Mouse (Mus musculus) MEL (cell line): ENCODE measurements around the gene Crim1. TPM values are rescaled to one million over a fixed set of nuclear protein-coding genes. Genes with fewer than 3 reads are reported as not detected.

Source experiments
- DNase-seq: peaks from one replicate; pipeline ENCODE4 v3.0.0; 2011; ENCODE audit warnings: low read depth, low spot score
- H3K27ac ChIP-seq: 2 replicates; pipeline ENCODE4 v1.5.1; 2012; ENCODE audit warnings: low read depth, mild to moderate bottlenecking, control low read depth, low read length, moderate library complexity; ENCODE audit not compliant: control insufficient read depth
- H3K27me3 ChIP-seq, 2 experiments: fragments of 150-350 bp in 1 of 2; sonication (generic) in 1 of 2; 2 replicates each; pipeline ENCODE4 v1.6.1; 2012; ENCODE audit warnings: low read length in 2 of 2, mild to moderate bottlenecking in 2 of 2, improper control_type of control experiment in 1 of 2, moderate library complexity in 1 of 2; ENCODE audit not compliant: insufficient read depth in 2 of 2, control insufficient read depth in 1 of 2
- H3K36me3 ChIP-seq, 2 experiments: 2 replicates each; pipeline ENCODE4 v1.6.1; 2012 to 2014; ENCODE audit warnings: low read length in 2 of 2, improper control_type of control experiment in 1 of 2, inconsistent platforms in 1 of 2, mild to moderate bottlenecking in 1 of 2; ENCODE audit not compliant: insufficient read depth in 2 of 2, control insufficient read depth in 1 of 2
- H3K4me1 ChIP-seq, 2 experiments: fragments of 150-350 bp in 1 of 2; sonication (generic) in 1 of 2; 2 replicates each; pipeline ENCODE4 v1.6.1; 2012; ENCODE audit warnings: low read length in 2 of 2, improper control_type of control experiment in 1 of 2, mild to moderate bottlenecking in 1 of 2; ENCODE audit not compliant: insufficient read depth in 2 of 2, control insufficient read depth in 1 of 2
- H3K4me3 ChIP-seq, 2 experiments: fragments of 150-350 bp in 1 of 2; sonication (generic) in 1 of 2; 2 replicates each; pipeline ENCODE4 v1.5.1; 2012; ENCODE audit warnings: low read depth in 2 of 2, low read length in 2 of 2, mild to moderate bottlenecking in 2 of 2, moderate library complexity in 2 of 2, control low read depth in 1 of 2, improper control_type of control experiment in 1 of 2; ENCODE audit not compliant: control insufficient read depth in 1 of 2, insufficient read depth in 1 of 2
- H3K79me2 ChIP-seq: 2 replicates; pipeline ENCODE4 v1.6.1; 2012; ENCODE audit warnings: mild to moderate bottlenecking, low read length, moderate library complexity; ENCODE audit not compliant: control insufficient read depth, poor library complexity, insufficient read depth
- H3K9ac ChIP-seq: 2 replicates; pipeline ENCODE4 v1.6.1; 2012; ENCODE audit warnings: low read depth, mild to moderate bottlenecking, control low read depth, low read length, moderate library complexity; ENCODE audit not compliant: control insufficient read depth, poor library complexity, severe bottlenecking
- H3K9me3 ChIP-seq: fragments of 150-350 bp; sonication (generic); replicated peaks from 2 replicates; pipeline ENCODE4 v1.6.1; 2012; ENCODE audit warnings: mild to moderate bottlenecking, low read length, improper control_type of control experiment, moderate library complexity; ENCODE audit not compliant: insufficient read depth
- BHLHE40 ChIP-seq: IDR thresholded peaks from 2 replicates; pipeline ENCODE4 v1.6.1; 2012; ENCODE audit warnings: low read depth, mild to moderate bottlenecking, inconsistent platforms, low read length, improper control_type of control experiment, borderline replicate concordance
- CHD2 ChIP-seq: IDR thresholded peaks from 2 replicates; pipeline ENCODE4 v1.6.1; 2011; ENCODE audit warnings: low read length, improper control_type of control experiment
- CTCF ChIP-seq, 3 experiments: IDR thresholded peaks in 2 of 3; conservative IDR thresholded peaks in 1 of 3; 2 replicates each; pipeline ENCODE4 v1.5.1; 2011 to 2012; ENCODE audit warnings: low read length in 3 of 3, low read depth in 2 of 3, mild to moderate bottlenecking in 2 of 3, improper control_type of control experiment in 1 of 3, inconsistent platforms in 1 of 3, mixed read lengths in 1 of 3, moderate library complexity in 1 of 3; ENCODE audit not compliant: control insufficient read depth in 1 of 3, insufficient read depth in 1 of 3, poor library complexity in 1 of 3, severe bottlenecking in 1 of 3
- E2F4 ChIP-seq: IDR thresholded peaks from 2 replicates; pipeline ENCODE4 v1.6.1; 2011; ENCODE audit warnings: low read depth, low read length, improper control_type of control experiment, borderline replicate concordance
- ELF1 ChIP-seq: IDR thresholded peaks from 2 replicates; pipeline ENCODE4 v1.6.1; 2014; ENCODE audit warnings: low read depth, mild to moderate bottlenecking, inconsistent platforms, low read length, improper control_type of control experiment, moderate library complexity
- EP300 ChIP-seq, 2 experiments: IDR thresholded peaks; 2 replicates each; pipeline ENCODE4 v1.6.1; 2011; ENCODE audit warnings: improper control_type of control experiment in 2 of 2, low read length in 2 of 2, low read depth in 1 of 2, mild to moderate bottlenecking in 1 of 2
- ETS1 ChIP-seq: IDR thresholded peaks from 2 replicates; pipeline ENCODE4 v1.6.1; 2012; ENCODE audit warnings: low read depth, mild to moderate bottlenecking, inconsistent platforms, low read length, improper control_type of control experiment, moderate library complexity
- HCFC1 ChIP-seq: IDR thresholded peaks from 2 replicates; pipeline ENCODE4 v1.6.1; 2012; ENCODE audit warnings: low read depth, mild to moderate bottlenecking, inconsistent platforms, low read length, improper control_type of control experiment, moderate library complexity
- JUND ChIP-seq: IDR thresholded peaks from 2 replicates; pipeline ENCODE4 v1.6.1; 2011; ENCODE audit warnings: low read depth, mild to moderate bottlenecking, improper control_type of control experiment, low read length
- KAT2A ChIP-seq: conservative IDR thresholded peaks from 2 replicates; pipeline ENCODE4 v1.6.1; 2012; ENCODE audit warnings: low read depth, low read length, improper control_type of control experiment, inconsistent platforms
- MAFK ChIP-seq: IDR thresholded peaks from 2 replicates; pipeline ENCODE4 v1.6.1; 2011; ENCODE audit warnings: low read depth, mild to moderate bottlenecking, low read length, improper control_type of control experiment, borderline replicate concordance
- MAX ChIP-seq: IDR thresholded peaks from 2 replicates; pipeline ENCODE4 v1.6.1; 2011; ENCODE audit warnings: low read length, improper control_type of control experiment
- MEF2A ChIP-seq: IDR thresholded peaks from 2 replicates; pipeline ENCODE4 v1.6.1; 2014; ENCODE audit warnings: low read depth, mild to moderate bottlenecking, inconsistent platforms, low read length, improper control_type of control experiment; ENCODE audit not compliant: poor library complexity, insufficient replicate concordance, severe bottlenecking; ENCODE audit errors: extremely low read depth
- MXI1 ChIP-seq: IDR thresholded peaks from 2 replicates; pipeline ENCODE4 v1.6.1; 2011; ENCODE audit warnings: mild to moderate bottlenecking, low read depth, low read length, improper control_type of control experiment
- MYC ChIP-seq: IDR thresholded peaks from 2 replicates; pipeline ENCODE4 v1.6.1; 2011; ENCODE audit warnings: low read depth, mild to moderate bottlenecking, low read length, improper control_type of control experiment, moderate library complexity
- NELFE ChIP-seq: IDR thresholded peaks from 2 replicates; pipeline ENCODE4 v1.6.1; 2011; ENCODE audit warnings: low read depth, low read length, improper control_type of control experiment
- POLR2AphosphoS5 ChIP-seq: IDR thresholded peaks from 2 replicates; pipeline ENCODE4 v1.6.1; 2012; ENCODE audit warnings: low read depth, borderline replicate concordance, mild to moderate bottlenecking, inconsistent platforms, low read length, moderate library complexity, mixed read lengths
- RCOR1 ChIP-seq: IDR thresholded peaks from 2 replicates; pipeline ENCODE4 v1.6.1; 2012; ENCODE audit warnings: low read depth, mild to moderate bottlenecking, inconsistent platforms, low read length, improper control_type of control experiment
- TAL1 ChIP-seq: IDR thresholded peaks from 2 replicates; pipeline ENCODE4 v1.6.1; 2012; ENCODE audit warnings: mild to moderate bottlenecking, inconsistent platforms, low read length, moderate library complexity, mixed read lengths
- polyA plus RNA-seq, 2 experiments: library from polyadenylated mRNA; stranded (reverse) in 1 of 2; unstranded in 1 of 2; fragments of >175 nt in 1 of 2; fragments of >200 nt in 1 of 2; gene quantifications; 2 replicates each; pipeline versions ENCODE4 v1.2.1 to v1.2.4; 2012; ENCODE audit warnings: low replicate concordance in 2 of 2, low read depth in 1 of 2; ENCODE audit not compliant: insufficient read length in 2 of 2, insufficient read depth in 1 of 2, missing spikeins in 1 of 2
- total RNA-seq: library from RNA; depleted of rRNA; stranded (reverse); fragments of 300-350 nt; gene quantifications from 2 replicates; pipeline ENCODE4 v1.2.3, GENCODE M21; 2012

The Crim1 gene
- total and polyA plus RNA-seq, 3 experiments = not detected

DNA sequence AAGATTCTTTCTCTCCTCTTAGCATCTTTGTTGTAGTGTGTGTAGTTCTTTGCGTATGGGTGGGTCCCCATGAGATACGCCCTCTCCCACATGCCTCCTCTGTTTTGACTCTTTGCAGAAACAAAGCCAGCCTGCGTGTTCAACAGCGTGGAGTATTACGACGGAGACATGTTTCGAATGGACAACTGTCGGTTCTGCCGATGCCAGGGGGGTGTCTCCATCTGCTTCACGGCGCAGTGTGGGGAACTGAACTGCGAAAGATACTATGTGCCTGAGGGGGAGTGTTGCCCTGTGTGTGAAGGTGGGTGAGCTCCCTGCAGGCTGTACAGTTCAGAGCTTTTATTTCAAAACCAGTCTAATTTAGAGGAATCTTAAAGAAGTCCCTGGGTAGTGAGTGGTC, 113.0 kb downstream of the Crim1 start:
- no peaks in the 10 kb centered on the region for H3K9me3 ChIP-seq

DNA sequence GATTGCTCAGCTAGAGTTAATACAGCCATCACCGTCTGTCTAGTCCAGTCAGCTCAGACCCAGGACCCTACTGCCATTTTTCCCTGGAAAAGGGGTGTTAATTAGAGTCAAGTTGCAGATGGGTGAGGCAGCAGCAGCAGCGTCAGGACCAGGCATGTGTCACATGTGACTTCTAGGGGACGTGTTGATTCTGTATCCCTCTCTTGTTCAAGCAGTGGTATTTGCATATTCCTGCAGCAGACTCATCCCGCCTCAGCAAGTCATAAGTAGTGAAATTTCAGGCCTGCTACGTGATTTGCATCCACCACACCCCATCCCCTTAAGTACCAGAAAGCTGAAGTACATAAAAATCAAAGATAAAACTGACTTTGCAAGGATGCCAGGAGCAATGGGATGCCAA, 113.6 kb downstream of the Crim1 start:
- Histone ChIP-seq H3K79me2 (no peaks in the 10 kb centered on the region), H3K9me3 (no peaks in the 10 kb centered on the region), H3K4me3 (no peak overlapping the region), H3K9ac (no peak overlapping the region), H3K27me3 (no peaks in the 10 kb centered on the region), H3K36me3 (no peaks in the 10 kb centered on the region), H3K4me1 (no peaks in the 10 kb centered on the region), H3K27ac (no peak overlapping the region)
- no peak for DNase-seq
- TF ChIP-seq ETS1 (no peak), MEF2A (no peak), CTCF (IDR thresholded peaks at IDR 0.05 in 2 of 3, conservative IDR thresholded peaks at IDR 0.05 in 1 of 3; ENCODE audit: control insufficient read depth in 1 of 3, insufficient read depth in 1 of 3, low read depth in 2 of 3, low read length in 3 of 3, poor library complexity in 1 of 3, severe bottlenecking in 1 of 3) (no peak), NELFE (no peak), ELF1 (no peak), KAT2A (no peak), TAL1 (no peak), BHLHE40 (no peak), MYC (no peak), HCFC1 (no peak), MAX (no peak), E2F4 (no peak), POLR2AphosphoS5 (no peak), RCOR1 (no peak), CHD2 (no peak), MAFK (no peak)
- TF ChIP-seq, all 39 proteins: peak for 0

More for the DNA sequence above, 113.0 kb downstream of the Crim1 start:
- H3K36me3 ChIP-seq = no peaks in the 10 kb centered on the region
- no peak overlapping the region for H3K27ac ChIP-seq
- DNase-seq = no peak
- H3K4me1 ChIP-seq = no peaks in the 10 kb centered on the region
- H3K79me2 ChIP-seq = no peaks in the 10 kb centered on the region
- H3K27me3 ChIP-seq = no peaks in the 10 kb centered on the region
- H3K9ac ChIP-seq = no peak overlapping the region
- TF ChIP-seq MAFK (no peak), MXI1 (no peak), CTCF (IDR thresholded peaks at IDR 0.05 in 2 of 3, conservative IDR thresholded peaks at IDR 0.05 in 1 of 3; ENCODE audit: control insufficient read depth in 1 of 3, insufficient read depth in 1 of 3, low read depth in 2 of 3, low read length in 3 of 3, poor library complexity in 1 of 3, severe bottlenecking in 1 of 3) (no peak), EP300 (IDR thresholded peaks at IDR 0.05; ENCODE audit: low read depth in 1 of 2, low read length in 2 of 2) (no peak), E2F4 (no peak), MEF2A (no peak), TAL1 (no peak), JUND (no peak)
- no peak overlapping the region for H3K4me3 ChIP-seq
